Mouse (Mus musculus) cerebellum, adult 2 months (tissue): ENCODE results near the gene Eloa.

ENCODE experiments used
- CTCF ChIP-seq: fragments of 200-500 bp; IDR thresholded peaks from 2 replicates; pipeline ENCODE4 v1.5.1; 2011; ENCODE audit warnings: low read depth, mild to moderate bottlenecking, control low read depth, low read length, moderate library complexity, borderline replicate concordance; ENCODE audit not compliant: insufficient read depth
- POLR2A ChIP-seq: fragments of 200-500 bp; IDR thresholded peaks from 2 replicates; pipeline ENCODE4 v1.6.1; 2011; ENCODE audit warnings: low read length, control low read depth, borderline replicate concordance; ENCODE audit not compliant: insufficient read depth

GRCm38 (mm10) chr4:136057916-136058315 is 36.4 kb upstream of the Eloa start:
- TF ChIP-seq POLR2A (no peak), CTCF (no peak)
